Mouse (Mus musculus) liver, adult 2 months (tissue): ENCODE measurements at regions not wholly inside any gene's neighbourhood (a gene's known extent, or its start where the extent isn't known, plus 50 kb on each side); places are given as distances from the start of the nearest gene placed in this dataset.

Experiments used
- DNase-seq: peaks from one replicate; pipeline ENCODE4 v3.0.0-alpha.2; 2011; ENCODE audit warnings: low read depth, low spot score; ENCODE audit errors: extremely low read depth
- H3K27ac ChIP-seq: fragments of 200-500 bp; replicated peaks from 2 replicates; pipeline ENCODE4 v1.5.1; 2012; ENCODE audit warnings: low read depth, mild to moderate bottlenecking, control low read depth, inconsistent platforms, low read length; ENCODE audit not compliant: insufficient read depth
- H3K27me3 ChIP-seq: fragments of 200-500 bp; 2 replicates; pipeline ENCODE4 v1.6.1; 2012; ENCODE audit warnings: mild to moderate bottlenecking, moderate library complexity, low read length, inconsistent platforms; ENCODE audit not compliant: control insufficient read depth, insufficient read depth
- H3K36me3 ChIP-seq: fragments of 200-500 bp; 2 replicates; pipeline ENCODE4 v1.6.1; 2012; ENCODE audit warnings: low read length, inconsistent platforms; ENCODE audit not compliant: control insufficient read depth, insufficient read depth
- H3K4me1 ChIP-seq: fragments of 200-500 bp; 2 replicates; pipeline ENCODE4 v1.6.1; 2011; ENCODE audit warnings: low read length; ENCODE audit not compliant: control insufficient read depth, insufficient read depth
- H3K4me3 ChIP-seq: fragments of 200-500 bp; 2 replicates; pipeline ENCODE4 v1.5.1; 2011; ENCODE audit warnings: low read depth, mild to moderate bottlenecking, control low read depth, low read length, moderate library complexity; ENCODE audit not compliant: insufficient read depth
- H3K79me2 ChIP-seq: fragments of 200-500 bp; 2 replicates; pipeline ENCODE4 v1.6.1; 2012; ENCODE audit warnings: inconsistent platforms, mild to moderate bottlenecking, low read length, moderate library complexity; ENCODE audit not compliant: control insufficient read depth, insufficient read depth
- H3K9ac ChIP-seq: fragments of 200-500 bp; 2 replicates; pipeline ENCODE4 v1.6.1; 2012; ENCODE audit warnings: low read depth, mild to moderate bottlenecking, control low read depth, inconsistent platforms, low read length
- CTCF ChIP-seq: fragments of 200-500 bp; IDR thresholded peaks from 2 replicates; pipeline ENCODE4 v1.5.1; 2011; ENCODE audit warnings: low read depth, low read length, control low read depth
- POLR2A ChIP-seq: fragments of 200-500 bp; IDR thresholded peaks from 2 replicates; pipeline ENCODE4 v1.6.1; 2011; ENCODE audit warnings: low read length, control low read depth; ENCODE audit not compliant: insufficient read depth; ENCODE audit errors: extremely low read depth
- WGBS: fragments of 180-500 bp; shearing (Covaris S2); methylation state at CpG from one replicate; pipeline ENCODE4 v1.1.7; 2018; 5-methylcytosine and 5-hydroxymethylcytosine counted together

GRCm38 (mm10) chr6:127270774-127271173 is 118.8 kb upstream of the Ccnd2 start:
- no peak for TF ChIP-seq CTCF
- TF ChIP-seq POLR2A, result no peak
- no peak for DNase-seq
- 92% methylated on average over 9 of the region's 9 CpGs for WGBS
- Histone ChIP-seq H3K4me1 (0 out of 2 replicates have a peak, but pooled peaks cover 2% of the 10 kb centered on the region), H3K27ac (no peak overlapping the region), H3K4me3 (no peak overlapping the region), H3K36me3 (no peaks in the 10 kb centered on the region), H3K27me3 (no peaks in the 10 kb centered on the region), H3K9ac (no peak overlapping the region), H3K79me2 (no peaks in the 10 kb centered on the region)

- 93% methylated on average over 3 of the region's 3 CpGs for WGBS
- TF ChIP-seq POLR2A (no peak), CTCF (no peak)
- no peaks in the 10 kb centered on the region for H3K36me3 ChIP-seq
- H3K4me1 ChIP-seq, result 0 out of 2 replicates have a peak, but pooled peaks cover 2% of the 10 kb centered on the region
- H3K9ac ChIP-seq, result no peak overlapping the region
- H3K4me3 ChIP-seq, result no peak overlapping the region
- H3K27me3 ChIP-seq, result no peaks in the 10 kb centered on the region
- no peak for DNase-seq
- H3K27ac ChIP-seq, result no peak overlapping the region
- H3K79me2 ChIP-seq, result no peaks in the 10 kb centered on the region
These were observed 119.4 kb upstream of the Ccnd2 start for GRCm38 (mm10) chr6:127271418-127271817.

- Histone ChIP-seq H3K79me2 (no peaks in the 10 kb centered on the region), H3K27me3 (no peaks in the 10 kb centered on the region), H3K27ac (no peak overlapping the region), H3K4me3 (no peak overlapping the region), H3K9ac (no peak overlapping the region), H3K4me1 (no peaks in the 10 kb centered on the region), H3K36me3 (no peaks in the 10 kb centered on the region)
- TF ChIP-seq CTCF (0 out of 2 replicates have a peak, but pooled peaks have one; percentile 18), POLR2A (no peak)
- WGBS, result 47% methylated on average over 7 of the region's 7 CpGs
- no peak for DNase-seq
These were observed 120.6 kb upstream of the Ccnd2 start for GRCm38 (mm10) chr6:127272630-127273029.

GRCm38 (mm10) chr6:127274732-127275429 is 122.9 kb upstream of the Ccnd2 start:
- WGBS, result 92% methylated on average over 9 of the region's 9 CpGs
- H3K9ac ChIP-seq, result no peak overlapping the region
- H3K4me3 ChIP-seq, result no peak overlapping the region
- H3K36me3 ChIP-seq, result no peaks in the 10 kb centered on the region
- no peaks in the 10 kb centered on the region for H3K79me2 ChIP-seq
- TF ChIP-seq CTCF (no peak), POLR2A (no peak)
- no peak overlapping the region for H3K27ac ChIP-seq
- no peak for DNase-seq
- H3K4me1 ChIP-seq, result no peaks in the 10 kb centered on the region
- H3K27me3 ChIP-seq, result peaks cover 4% of the 10 kb centered on the region; the same call in 1 of the 2 replicates

GRCm38 (mm10) chr6:127275430-127275784 is 123.4 kb upstream of the Ccnd2 start:
- no peak for DNase-seq
- H3K36me3 ChIP-seq, result no peaks in the 10 kb centered on the region
- no peak overlapping the region for H3K9ac ChIP-seq
- no peaks in the 10 kb centered on the region for H3K79me2 ChIP-seq
- H3K4me3 ChIP-seq, result no peak overlapping the region
- TF ChIP-seq POLR2A (no peak), CTCF (no peak)
- no peak overlapping the region for H3K27ac ChIP-seq
- WGBS, result 87% methylated on average over 2 of the region's 2 CpGs
- peaks cover 4% of the 10 kb centered on the region; the same call in 1 of the 2 replicates for H3K27me3 ChIP-seq
- no peaks in the 10 kb centered on the region for H3K4me1 ChIP-seq

GRCm38 (mm10) chr6:127276362-127276761 is 124.4 kb upstream of the Ccnd2 start:
- Histone ChIP-seq H3K36me3 (no peaks in the 10 kb centered on the region), H3K4me3 (no peak overlapping the region), H3K27ac (no peak overlapping the region), H3K4me1 (no peaks in the 10 kb centered on the region), H3K79me2 (no peaks in the 10 kb centered on the region), H3K27me3 (peaks cover 4% of the 10 kb centered on the region; the same call in 1 of the 2 replicates), H3K9ac (no peak overlapping the region)
- no peak for DNase-seq
- no peak for TF ChIP-seq CTCF
- TF ChIP-seq POLR2A, result no peak
- WGBS, result 91% methylated on average over 4 of the region's 4 CpGs
